Mouse (Mus musculus) testis, adult 2 months (tissue): ENCODE results near the gene Olfr167. TPM values are rescaled to one million over a fixed set of nuclear protein-coding genes. Genes with fewer than 3 reads are reported as not detected.
"Not testable (repeated sequence)": the region's sequence is repeated elsewhere in the genome, so short reads cannot be mapped to it uniquely, and the experiment has no call there.

ENCODE experiments used
- H3K27ac ChIP-seq: fragments of 200-500 bp; 2 replicates; pipeline ENCODE4 v1.5.1; 2012; ENCODE audit warnings: low read depth, low read length; ENCODE audit not compliant: control insufficient read depth, insufficient read depth
- H3K27me3 ChIP-seq: fragments of 200-500 bp; 2 replicates; pipeline ENCODE4 v1.6.1; 2012; ENCODE audit warnings: mild to moderate bottlenecking, low read length, moderate library complexity; ENCODE audit not compliant: control insufficient read depth, insufficient read depth
- H3K36me3 ChIP-seq: fragments of 200-500 bp; 2 replicates; pipeline ENCODE4 v1.6.1; 2012; ENCODE audit warnings: mild to moderate bottlenecking, low read length; ENCODE audit not compliant: control insufficient read depth, insufficient read depth
- H3K4me1 ChIP-seq: fragments of 200-500 bp; 2 replicates; pipeline ENCODE4 v1.6.1; 2012; ENCODE audit warnings: low read length; ENCODE audit not compliant: control insufficient read depth, insufficient read depth
- H3K4me3 ChIP-seq: fragments of 200-500 bp; 2 replicates; pipeline ENCODE4 v1.5.1; 2012; ENCODE audit warnings: low read depth, mild to moderate bottlenecking, low read length, moderate library complexity, mixed read lengths; ENCODE audit not compliant: control insufficient read depth
- CTCF ChIP-seq: fragments of 200-500 bp; IDR thresholded peaks from 2 replicates; pipeline ENCODE4 v1.5.1; 2012; ENCODE audit warnings: low read depth, mild to moderate bottlenecking, inconsistent platforms, low read length, moderate library complexity; ENCODE audit not compliant: control insufficient read depth, insufficient read depth, insufficient replicate concordance
- POLR2A ChIP-seq: fragments of 200-500 bp; IDR thresholded peaks from 2 replicates; pipeline ENCODE4 v1.6.1; 2012; ENCODE audit warnings: low read depth, mild to moderate bottlenecking, inconsistent platforms, low read length, moderate library complexity; ENCODE audit not compliant: control insufficient read depth
- polyA plus RNA-seq: library from polyadenylated mRNA; depleted of rRNA; stranded (reverse); fragments of >200 nt; gene quantifications from 2 replicates; pipeline ENCODE4 v1.2.3, GENCODE M21; 2012; rRNA removed

Olfr167 gene
- polyA plus RNA-seq, result not detected in 2 replicates

- Histone ChIP-seq H3K27ac (no peak within 1 kb of the TSS), H3K4me1 (no peaks in the 10 kb centered on the region), H3K27me3 (no peaks in the 10 kb centered on the region), H3K4me3 (no peak within 1 kb of the TSS), H3K36me3 (no peaks in the 10 kb centered on the region)
- no peak for TF ChIP-seq POLR2A
- no peak for TF ChIP-seq CTCF
These were observed at the start of gene Olfr167 for GRCm38 (mm10) chr16:19522166-19522565. Olfr167 (minus strand) TSS chr16:19522266.

GRCm38 (mm10) chr16:19571709-19572108 lies 49.6 kb upstream of the Olfr167 start, which contains the start of gene Olfr169:
Olfr169 (minus strand) TSS chr16:19571809.
- H3K4me1 ChIP-seq, H3K27me3 ChIP-seq, H3K27ac ChIP-seq, H3K36me3 ChIP-seq, H3K4me3 ChIP-seq: not testable (repeated sequence)

- not testable (repeated sequence) for H3K4me1 ChIP-seq, H3K27me3 ChIP-seq, H3K36me3 ChIP-seq, H3K4me3 ChIP-seq, H3K27ac ChIP-seq
These were observed 31.4 kb upstream of the Olfr167 start for GRCm38 (mm10) chr16:19553429-19553828.

GRCm38 (mm10) chr16:19552246-19552645 lies 30.2 kb upstream of the Olfr167 start:
- not testable (repeated sequence) for H3K4me1 ChIP-seq, H3K27ac ChIP-seq, H3K4me3 ChIP-seq, H3K36me3 ChIP-seq, H3K27me3 ChIP-seq

GRCm38 (mm10) chr16:19535455-19535854 lies 13.4 kb upstream of the Olfr167 start, which contains the start of gene Olfr168:
Olfr168 (minus strand) TSS chr16:19535555.
- TF ChIP-seq POLR2A, result no peak
- no peak for TF ChIP-seq CTCF
- H3K27ac ChIP-seq, result no peak within 1 kb of the TSS
- no peak within 1 kb of the TSS for H3K4me3 ChIP-seq
- H3K36me3 ChIP-seq, result no peaks in the 10 kb centered on the region
- no peaks in the 10 kb centered on the region for H3K27me3 ChIP-seq
- H3K4me1 ChIP-seq, result no peaks in the 10 kb centered on the region

- TF ChIP-seq POLR2A, result no peak
- no peak for TF ChIP-seq CTCF
- no peaks in the 10 kb centered on the region for H3K27me3 ChIP-seq
- H3K27ac ChIP-seq, result no peak within 1 kb of the TSS
- H3K4me3 ChIP-seq, result no peak within 1 kb of the TSS
- H3K36me3 ChIP-seq, result no peaks in the 10 kb centered on the region
- no peaks in the 10 kb centered on the region for H3K4me1 ChIP-seq
These were observed 38.7 kb downstream of the Olfr167 start, which contains the start of gene Olfr166 for GRCm38 (mm10) chr16:19483394-19483793. Olfr166 (plus strand) TSS chr16:19483694.

GRCm38 (mm10) chr16:19464365-19464764 lies 57.7 kb downstream of the Olfr167 start:
- H3K27ac ChIP-seq, result no peak overlapping the region
- no peaks in the 10 kb centered on the region for H3K27me3 ChIP-seq
- H3K4me3 ChIP-seq, result no peak overlapping the region
- H3K36me3 ChIP-seq, result no peaks in the 10 kb centered on the region
- no peaks in the 10 kb centered on the region for H3K4me1 ChIP-seq
- no peak for TF ChIP-seq CTCF
- no peak for TF ChIP-seq POLR2A

Other genes starting within 250 kb of the Olfr167 start
- not detected in 2 replicates for gene Olfr164, start 208.2 kb downstream of the Olfr167 start, polyA plus RNA-seq
- gene Olfr165, start 99.1 kb downstream of the Olfr167 start, polyA plus RNA-seq, result 0.17 and 0.23 TPM in 2 replicates
- 0.02 TPM in 1 of 2 replicates, not detected in the other for gene Olfr166, start 38.6 kb downstream of the Olfr167 start, polyA plus RNA-seq
- gene Olfr168, start 13.3 kb upstream of the Olfr167 start, polyA plus RNA-seq, result not detected in 2 replicates
- gene Olfr169, start 49.5 kb upstream of the Olfr167 start, polyA plus RNA-seq, result 0.22 and 0.26 TPM in 2 replicates
- not detected in 2 replicates for gene Olfr170, start 89.6 kb upstream of the Olfr167 start, polyA plus RNA-seq
- gene Olfr171, start 107.7 kb upstream of the Olfr167 start, polyA plus RNA-seq, result not detected in 2 replicates
- gene Lamp3, start 184.1 kb upstream of the Olfr167 start, polyA plus RNA-seq, result 0.05 and 0.12 TPM in 2 replicates
- gene B3gnt5, start 237.9 kb upstream of the Olfr167 start, polyA plus RNA-seq, result 0.19 TPM in 1 of 2 replicates, not detected in the other